Mouse (Mus musculus): Measurements from ENCODE around the gene Irak4. TPM values are rescaled to one million over a fixed set of nuclear protein-coding genes. Genes with fewer than 3 reads are reported as not detected.

The Irak4 gene
- total and polyA plus RNA-seq, 2 experiments from 2014 or later = 1.8 to 2.7 TPM

- ATAC-seq (ENCODE audit: low FRiP score) (no peak), DNase-seq (ENCODE audit: low spot score) (peak; percentile 12)
- Histone ChIP-seq H3K27ac (ENCODE audit: low read depth, low read length) (no peak overlapping the region), H3K4me1 (ENCODE audit: insufficient read depth, low read length) (no peaks in the 10 kb centered on the region), H3K36me3 (ENCODE audit: insufficient read depth, low read length) (peaks cover 45% of the 10 kb centered on the region), H3K27me3 (ENCODE audit: insufficient read depth, low read length) (no peaks in the 10 kb centered on the region), H3K4me2 (ENCODE audit: low read depth, low read length, poor library complexity, severe bottlenecking) (no peak overlapping the region), H3K9ac (replicated peaks; ENCODE audit: low read length, poor library complexity, severe bottlenecking) (no peak overlapping the region), H3K9me3 (ENCODE audit: low read length) (no peaks in the 10 kb centered on the region), H3K4me3 (ENCODE audit: low read depth, low read length) (no peak overlapping the region)
- TF ChIP-seq CTCF (IDR thresholded peaks at IDR 0.05) = peak; percentile 41
- WGBS = 89% methylated on average over 4 of the region's 4 CpGs
Observed at GRCm38 (mm10) chr15:94584738-94585137, 41.3 kb downstream of the Irak4 start.

GRCm38 (mm10) chr15:94587826-94588715 is 44.6 kb downstream of the Irak4 start:
- no peaks in the 10 kb centered on the region for H3K27me3 ChIP-seq (ENCODE audit: insufficient read depth, low read length)
- DNase-seq (ENCODE audit: low spot score) (no peak), ATAC-seq (ENCODE audit: low FRiP score) (no peak)
- no peak for TF ChIP-seq CTCF (IDR thresholded peaks at IDR 0.05)
- H3K27ac ChIP-seq (ENCODE audit: low read depth, low read length) = no peak overlapping the region
- no peak overlapping the region for H3K9ac ChIP-seq (replicated peaks; ENCODE audit: low read length, poor library complexity, severe bottlenecking)
- no peak overlapping the region for H3K4me3 ChIP-seq (ENCODE audit: low read depth, low read length)
- 90% methylated on average over 9 of the region's 9 CpGs for WGBS
- H3K4me1 ChIP-seq (ENCODE audit: insufficient read depth, low read length) = no peaks in the 10 kb centered on the region
- peaks cover 20% of the 10 kb centered on the region; the same call in 1 of the 2 replicates for H3K36me3 ChIP-seq (ENCODE audit: insufficient read depth, low read length)
- peak overlapping the region; percentile 47; the same call in 1 of the 2 replicates for H3K4me2 ChIP-seq (ENCODE audit: low read depth, low read length, poor library complexity, severe bottlenecking)
- no peaks in the 10 kb centered on the region for H3K9me3 ChIP-seq (ENCODE audit: low read length)

GRCm38 (mm10) chr15:94589219-94590075 is 46.0 kb downstream of the Irak4 start, which contains the start of gene Twf1:
Gene Twf1 (minus strand): TSS chr15:94589889.
- H3K27ac ChIP-seq (ENCODE audit: low read depth, low read length) = peak within 1 kb of the TSS; percentile 76
- H3K4me3 ChIP-seq (ENCODE audit: low read depth, low read length) = peak within 1 kb of the TSS; percentile 93
- no peaks in the 10 kb centered on the region for H3K27me3 ChIP-seq (ENCODE audit: insufficient read depth, low read length)
- 0 out of 2 replicates have a peak, but pooled peaks cover 7% of the 10 kb centered on the region for H3K36me3 ChIP-seq (ENCODE audit: insufficient read depth, low read length)
- H3K4me2 ChIP-seq (ENCODE audit: low read depth, low read length, poor library complexity, severe bottlenecking) = peak within 1 kb of the TSS; percentile 47
- H3K4me1 ChIP-seq (ENCODE audit: insufficient read depth, low read length) = no peaks in the 10 kb centered on the region
- under 1% methylated on average over 66 of the region's 70 CpGs for WGBS
- ATAC-seq (ENCODE audit: low FRiP score) (peak; percentile 99), DNase-seq (ENCODE audit: low spot score) (peak; percentile 99)
- H3K9me3 ChIP-seq (ENCODE audit: low read length) = no peaks in the 10 kb centered on the region
- peak; percentile 51 for TF ChIP-seq CTCF (IDR thresholded peaks at IDR 0.05)
- peak within 1 kb of the TSS; percentile 88 for H3K9ac ChIP-seq (replicated peaks; ENCODE audit: low read length, poor library complexity, severe bottlenecking)

GRCm38 (mm10) chr15:94590083-94590482 is 46.6 kb downstream of the Irak4 start:
- H3K4me1 ChIP-seq (ENCODE audit: insufficient read depth, low read length) = no peaks in the 10 kb centered on the region
- no peaks in the 10 kb centered on the region for H3K9me3 ChIP-seq (ENCODE audit: low read length)
- no peaks in the 10 kb centered on the region for H3K27me3 ChIP-seq (ENCODE audit: insufficient read depth, low read length)
- peak overlapping the region; percentile 93 for H3K4me3 ChIP-seq (ENCODE audit: low read depth, low read length)
- H3K4me2 ChIP-seq (ENCODE audit: low read depth, low read length, poor library complexity, severe bottlenecking) = peak overlapping the region; percentile 43
- peak overlapping the region; percentile 51; the same call in 1 of the 2 replicates for H3K27ac ChIP-seq (ENCODE audit: low read depth, low read length)
- peak overlapping the region; percentile 36; the same call in 1 of the 2 replicates for H3K9ac ChIP-seq (replicated peaks; ENCODE audit: low read length, poor library complexity, severe bottlenecking)
- DNase-seq (ENCODE audit: low spot score) (no peak), ATAC-seq (ENCODE audit: low FRiP score) (peak; percentile 6; the same call in 1 of the 2 replicates)
- TF ChIP-seq CTCF (IDR thresholded peaks at IDR 0.05) = no peak
- WGBS = 10% methylated on average over 8 of the region's 8 CpGs
- 0 out of 2 replicates have a peak, but pooled peaks cover under 1% of the 10 kb centered on the region for H3K36me3 ChIP-seq (ENCODE audit: insufficient read depth, low read length)

- Histone ChIP-seq H3K4me1 (ENCODE audit: insufficient read depth, low read length) (no peaks in the 10 kb centered on the region), H3K27me3 (ENCODE audit: insufficient read depth, low read length) (0 out of 2 replicates have a peak, but pooled peaks cover 5% of the 10 kb centered on the region), H3K9me3 (ENCODE audit: low read length) (no peaks in the 10 kb centered on the region), H3K9ac (replicated peaks; ENCODE audit: low read length, poor library complexity, severe bottlenecking) (no peak overlapping the region), H3K27ac (ENCODE audit: low read depth, low read length) (no peak overlapping the region), H3K4me2 (ENCODE audit: low read depth, low read length, poor library complexity, severe bottlenecking) (no peak overlapping the region), H3K36me3 (ENCODE audit: insufficient read depth, low read length) (no peaks in the 10 kb centered on the region), H3K4me3 (ENCODE audit: low read depth, low read length) (no peak overlapping the region)
- ATAC-seq (ENCODE audit: low FRiP score) (no peak), DNase-seq (ENCODE audit: low spot score) (no peak)
- 83% methylated on average over 4 of the region's 4 CpGs for WGBS
- TF ChIP-seq CTCF (IDR thresholded peaks at IDR 0.05) = no peak
Observed at GRCm38 (mm10) chr15:94591356-94591755, 47.9 kb downstream of the Irak4 start.

Data from midbrain, postnatal 0 days (tissue).